24 mouse cellular contexts compared by ENCODE assay signal in genomic region chr12:12517020-12517419, GRCm38 (mm10).
DNase-seq lines count a peak whose midpoint lies in the region; ATAC-seq and TF ChIP-seq lines count a peak whose summit lies in the region.
"Had no signal": no experiment of that assay in that cellular context is flagged by ENCODE, and none has a peak within 500 bp of the region (broad histone marks: within the 10 kb centered on the region; RNA-seq: fewer than 3 reads in every experiment).

No protein-coding gene starts in this region.

- peak; percentile 33 for DNase-seq in heart, embryonic 10.5 days (ENCODE audit: low spot score)
- DNase-seq in heart, postnatal 25 days (ENCODE audit: low spot score): no peak
- DNase-seq in stomach, postnatal 0 days (ENCODE audit: low spot score): no peak
- DNase-seq in embryo, embryonic 10.5 days (ENCODE audit: low spot score): no peak
- DNase-seq in ovary, postnatal 14 days (ENCODE audit: low spot score): no peak
- DNase-seq: adrenal gland, postnatal 10 days; adrenal gland, postnatal 25 days; B cell, adult 2 months; cerebellum, adult 11 months; cerebellum, adult 18-20 months; cerebellum, adult 8-10 months; cerebellum, adult 9-11 months; cerebellum, postnatal 14 days; cerebellum, postnatal 36 days had no signal

- intact Hi-C loops in heart, postnatal 25 days (cut with DNase I): no loop called here

- no peak overlapping the region for H3K4me2 ChIP-seq in intestine, postnatal 0 days (replicated peaks; ENCODE audit: low read depth)
- no peak overlapping the region for H3K4me2 ChIP-seq in stomach, postnatal 0 days (replicated peaks; ENCODE audit: low read depth)
- H3K4me2 ChIP-seq: embryonic facial prominence, embryonic 12.5 days; forebrain, embryonic 13.5 days had no signal

- TF ChIP-seq CTCF in intestine, postnatal 0 days (IDR thresholded peaks at IDR 0.05; ENCODE audit: low read depth): no peak
- TF ChIP-seq CTCF in stomach, postnatal 0 days (IDR thresholded peaks at IDR 0.05; ENCODE audit: low read depth): no peak

- 84% methylated on average over 4 of the region's 4 CpGs for WGBS in heart, embryonic 10.5 days
- 52% methylated on average over 4 of the region's 4 CpGs for WGBS in intestine, postnatal 0 days
- WGBS in stomach, postnatal 0 days: 65% methylated on average over 4 of the region's 4 CpGs

- no peak overlapping the region for H3K27ac ChIP-seq in heart, embryonic 10.5 days
- H3K27ac ChIP-seq in intestine, postnatal 0 days (ENCODE audit: low read depth, low read length): no peak overlapping the region
- H3K27ac ChIP-seq in stomach, postnatal 0 days (replicated peaks): no peak overlapping the region
- H3K27ac ChIP-seq: embryonic facial prominence, embryonic 10.5 days; embryonic facial prominence, embryonic 12.5 days; forebrain, embryonic 13.5 days had no signal

- H3K36me3 ChIP-seq in heart, embryonic 10.5 days: no peaks in the 10 kb centered on the region
- H3K36me3 ChIP-seq in intestine, postnatal 0 days (ENCODE audit: control insufficient read depth, insufficient read depth): no peaks in the 10 kb centered on the region
- H3K36me3 ChIP-seq in stomach, postnatal 0 days (ENCODE audit: control insufficient read depth, insufficient read depth, low read length): no peaks in the 10 kb centered on the region
- H3K36me3 ChIP-seq: embryonic facial prominence, embryonic 10.5 days; embryonic facial prominence, embryonic 12.5 days; G1E had no signal

- peak; percentile 94 for ATAC-seq in intestine, postnatal 0 days
- ATAC-seq in stomach, postnatal 0 days (ENCODE audit: low FRiP score, low TSS enrichment): peak; percentile 77
- ATAC-seq: activated CD4-positive, CD25-positive, alpha-beta regulatory T cell, adult 4 months; CD4-positive, CD25-positive, alpha-beta regulatory T cell, adult 4 months; forebrain, embryonic 13.5 days; forebrain, embryonic 16.5 days; Patski had no signal

- no peaks in the 10 kb centered on the region for H3K27me3 ChIP-seq in heart, embryonic 10.5 days (ENCODE audit: insufficient read depth, poor library complexity, severe bottlenecking)
- H3K27me3 ChIP-seq in intestine, postnatal 0 days (replicated peaks; ENCODE audit: control insufficient read depth, insufficient read depth, low read length): no peaks in the 10 kb centered on the region
- H3K27me3 ChIP-seq in stomach, postnatal 0 days (ENCODE audit: control insufficient read depth, insufficient read depth, low read length): no peaks in the 10 kb centered on the region
- H3K27me3 ChIP-seq: CH12.LX; embryonic facial prominence, embryonic 12.5 days; forebrain, embryonic 13.5 days; Patski had no signal

- peaks cover 7% of the 10 kb centered on the region; the same call in 1 of the 2 replicates for H3K4me1 ChIP-seq in heart, embryonic 10.5 days
- no peaks in the 10 kb centered on the region for H3K4me1 ChIP-seq in intestine, postnatal 0 days (replicated peaks; ENCODE audit: control insufficient read depth, insufficient read depth, low read length)
- no peaks in the 10 kb centered on the region for H3K4me1 ChIP-seq in stomach, postnatal 0 days (replicated peaks; ENCODE audit: control insufficient read depth, insufficient read depth)
- H3K4me1 ChIP-seq: embryonic facial prominence, embryonic 12.5 days had no signal

- no peak overlapping the region for H3K4me3 ChIP-seq in heart, embryonic 10.5 days
- no peak overlapping the region for H3K4me3 ChIP-seq in intestine, postnatal 0 days (ENCODE audit: low read depth, low read length)
- no peak overlapping the region for H3K4me3 ChIP-seq in stomach, postnatal 0 days (ENCODE audit: low read depth, low read length)
- H3K4me3 ChIP-seq: embryonic facial prominence, embryonic 10.5 days; embryonic facial prominence, embryonic 12.5 days; forebrain, embryonic 13.5 days had no signal

- TF ChIP-seq EP300 in stomach, postnatal 0 days (optimal IDR thresholded peaks at IDR 0.05): no peak

- no peak overlapping the region for H3K9ac ChIP-seq in intestine, postnatal 0 days (ENCODE audit: low read depth, low read length)
- H3K9ac ChIP-seq in stomach, postnatal 0 days (ENCODE audit: low read length): no peak overlapping the region
- H3K9ac ChIP-seq: embryonic facial prominence, embryonic 12.5 days; forebrain, embryonic 13.5 days had no signal

- H3K9me3 ChIP-seq in heart, embryonic 10.5 days: no peaks in the 10 kb centered on the region
- H3K9me3 ChIP-seq in intestine, postnatal 0 days (ENCODE audit: control insufficient read depth): no peaks in the 10 kb centered on the region
- H3K9me3 ChIP-seq in stomach, postnatal 0 days (ENCODE audit: control insufficient read depth, low read length): no peaks in the 10 kb centered on the region
- H3K9me3 ChIP-seq: embryonic facial prominence, embryonic 10.5 days; embryonic facial prominence, embryonic 12.5 days; forebrain, embryonic 13.5 days had no signal
